19 mouse cellular contexts compared by ENCODE assay signal in genomic region chrX:52310976-52311375, GRCm38 (mm10).
DNase-seq lines count a peak whose midpoint lies in the region; TF ChIP-seq lines count a peak whose summit lies in the region.
"Had no signal": no experiment of that assay in that cellular context is flagged by ENCODE, and none has a peak within 500 bp of the region (broad histone marks: within the 10 kb centered on the region; RNA-seq: fewer than 3 reads in every experiment).

No protein-coding gene starts in this region.

- no peak for TF ChIP-seq CTCF in left cerebral cortex, adult 2 months (IDR thresholded peaks at IDR 0.05)

- intact Hi-C loops in left cerebral cortex, adult 2 months (cut with DNase I) = loop anchor here (5.0 kb wide), 1 partner anchor 129 kb away; no protein-coding TSS in a partner anchor
- intact Hi-C loops in left cerebral cortex, postnatal 10 days (cut with DNase I) = no loop called here

- peak; percentile 4 for DNase-seq in adrenal gland, postnatal 10 days
- no peak for DNase-seq in adrenal gland, adult 8-10 months
- DNase-seq in left cerebral cortex, adult 2 months (ENCODE audit: extremely low spot score in 1 of 2, low spot score in 2 of 2) = peak; percentile 7 to 11
- no peak for DNase-seq in left cerebral cortex, postnatal 10 days (ENCODE audit: extremely low spot score in 1 of 2, low spot score in 2 of 2)
- DNase-seq in NIH3T3 (ENCODE audit: low read depth) (peak; percentile 52), liver (no peak)
- DNase-seq in layer of hippocampus, adult 9-11 months = peak; percentile 72
- DNase-seq in ovary, postnatal 36 days (ENCODE audit: low spot score) = no peak
- DNase-seq: cerebellum, adult 9-11 months; heart, postnatal 10 days; kidney, adult 9 months; kidney, postnatal 25 days; liver, postnatal 0 days; lung, postnatal 10 days had no signal

- no peak overlapping the region for H3K27ac ChIP-seq in left cerebral cortex, adult 2 months
- H3K27ac ChIP-seq: embryonic facial prominence, embryonic 13.5 days; hindbrain, embryonic 12.5 days; limb, embryonic 15.5 days; midbrain, embryonic 13.5 days; neural tube, embryonic 12.5 days had no signal

- H3K4me3 ChIP-seq in left cerebral cortex, adult 2 months = no peak overlapping the region
- H3K4me3 ChIP-seq: embryonic facial prominence, embryonic 13.5 days; hindbrain, embryonic 12.5 days; limb, embryonic 15.5 days; midbrain, embryonic 13.5 days; neural tube, embryonic 12.5 days had no signal

Comparison
In these comparisons a context has a peak if more than half of its experiments do, and no peak if none do; other contexts are left out.
1. DNase-seq: peak in adrenal gland, postnatal 10 days (single experiment), left cerebral cortex, adult 2 months (2 of 2), NIH3T3 (single experiment) and layer of hippocampus, adult 9-11 months (single experiment); none in adrenal gland, adult 8-10 months (single experiment), left cerebral cortex, postnatal 10 days (0 of 2), ovary, postnatal 36 days (single experiment) and liver (single experiment).